Mouse (Mus musculus) heart, embryonic 15.5 days (tissue): ENCODE data around the gene Pfdn4. TPM values are rescaled to one million over a fixed set of nuclear protein-coding genes. Genes with fewer than 3 reads are reported as not detected.

Source experiments
- ATAC-seq: fragments of 200-750 bp; cut with Nextera tagmentation; replicated peaks from 2 replicates; pipeline ENCODE4 v1.8.0; 2017; ENCODE audit warnings: low read depth, moderate TSS enrichment; ENCODE audit not compliant: insufficient number of reproducible peaks, insufficient read depth, low FRiP score
- H3K27ac ChIP-seq: fragments of 300-500 bp; sonication (generic); 2 replicates; pipeline ENCODE4 v1.5.1; 2015; ENCODE audit warnings: mild to moderate bottlenecking, inconsistent platforms
- H3K27me3 ChIP-seq: fragments of 300-500 bp; sonication (generic); 2 replicates; pipeline ENCODE4 v1.6.1; 2015; ENCODE audit warnings: inconsistent platforms
- H3K36me3 ChIP-seq: fragments of 300-500 bp; sonication (generic); 2 replicates; pipeline ENCODE4 v1.6.1; 2015; ENCODE audit warnings: mild to moderate bottlenecking, inconsistent platforms
- H3K4me1 ChIP-seq: fragments of 300-500 bp; sonication (generic); replicated peaks from 2 replicates; pipeline ENCODE4 v1.6.1; 2015; ENCODE audit warnings: inconsistent platforms
- H3K4me2 ChIP-seq: fragments of 300-500 bp; sonication (generic); 2 replicates; pipeline ENCODE4 v1.6.1; 2015; ENCODE audit warnings: inconsistent platforms, mild to moderate bottlenecking, moderate library complexity
- H3K4me3 ChIP-seq: fragments of 300-500 bp; sonication (generic); 2 replicates; pipeline ENCODE4 v1.5.1; 2015; ENCODE audit warnings: mild to moderate bottlenecking, inconsistent platforms
- H3K9ac ChIP-seq: fragments of 300-500 bp; sonication (generic); 2 replicates; pipeline ENCODE4 v1.6.1; 2015; ENCODE audit warnings: mild to moderate bottlenecking, inconsistent platforms
- H3K9me3 ChIP-seq: fragments of 300-500 bp; sonication (generic); replicated peaks from 2 replicates; pipeline ENCODE4 v1.6.1; 2016; ENCODE audit warnings: inconsistent platforms
- WGBS: fragments of 180-500 bp; shearing (Covaris S2); methylation state at CpG from one replicate; pipeline ENCODE4 v1.1.7; 2015; ENCODE audit warnings: mixed read lengths; 5-methylcytosine and 5-hydroxymethylcytosine counted together
- polyA plus RNA-seq: library from polyadenylated mRNA; unstranded; fragments of >200 nt; fragmentation: Nextera tagmentation; extraction: Ambion mirVana; gene quantifications from 2 replicates; pipeline ENCODE4 v1.2.1, GENCODE M21; 2015

Gene Pfdn4
- polyA plus RNA-seq, 1 experiment from 2014 or later, result 50.7 TPM

DNA sequence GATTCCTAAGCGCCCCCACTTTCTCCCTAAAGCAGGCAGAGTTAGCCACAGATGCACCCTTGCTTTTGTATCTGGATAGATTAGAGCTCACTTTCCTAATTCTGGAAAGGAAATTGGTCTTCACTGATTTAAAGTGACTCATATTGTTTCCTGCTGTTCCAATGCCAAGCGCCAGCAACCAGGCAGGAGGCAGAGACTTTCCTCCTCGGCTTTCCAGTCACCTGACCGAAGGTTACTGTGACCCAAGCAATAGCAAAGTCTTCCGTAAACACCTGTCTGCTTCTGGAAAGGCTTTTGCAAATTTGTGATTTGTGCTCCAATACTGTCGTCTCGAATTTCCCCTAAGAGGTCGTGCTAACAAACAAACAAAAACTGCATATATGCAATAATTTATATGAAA lies 1.8 kb downstream of the Pfdn4 start:
- no peak overlapping the region for H3K4me2 ChIP-seq
- H3K27me3 ChIP-seq, result peaks cover 99% of the 10 kb centered on the region
- H3K36me3 ChIP-seq, result no peaks in the 10 kb centered on the region
- no peak for ATAC-seq
- 20% methylated on average over 8 of the region's 8 CpGs for WGBS
- H3K4me1 ChIP-seq, result peaks cover 8% of the 10 kb centered on the region
- H3K9me3 ChIP-seq, result no peaks in the 10 kb centered on the region
- H3K27ac ChIP-seq, result no peak overlapping the region
- no peak overlapping the region for H3K9ac ChIP-seq
- H3K4me3 ChIP-seq, result no peak overlapping the region

DNA sequence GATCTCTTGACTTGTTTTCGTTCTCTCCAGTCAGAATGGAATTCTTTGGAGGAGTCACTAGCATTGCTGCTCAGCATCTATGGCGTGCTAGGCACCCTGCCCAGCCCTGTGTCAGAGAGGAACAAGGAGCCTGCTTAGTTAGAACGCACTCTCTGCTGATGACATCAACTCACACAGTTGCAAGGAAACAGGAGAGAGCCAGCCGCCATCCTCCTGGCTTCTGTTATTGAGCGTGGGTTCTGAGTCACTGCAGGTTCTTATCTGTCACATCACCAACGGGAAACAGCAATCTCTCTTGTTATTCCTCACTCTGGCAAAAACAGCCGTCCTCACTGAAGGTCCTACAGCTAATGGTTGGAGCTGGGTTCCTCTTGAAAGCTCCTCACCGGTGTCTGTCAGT lies 7.1 kb downstream of the Pfdn4 start:
- WGBS, result 15% methylated on average over 8 of the region's 8 CpGs
- peaks cover 86% of the 10 kb centered on the region for H3K27me3 ChIP-seq
- peaks cover 3% of the 10 kb centered on the region; the same call in 1 of the 2 replicates for H3K4me1 ChIP-seq
- no peaks in the 10 kb centered on the region for H3K36me3 ChIP-seq
- ATAC-seq, result 0 out of 2 replicates have a peak, but pooled peaks have one; percentile 45
- H3K9ac ChIP-seq, result no peak overlapping the region
- H3K27ac ChIP-seq, result no peak overlapping the region
- H3K9me3 ChIP-seq, result no peaks in the 10 kb centered on the region
- H3K4me3 ChIP-seq, result no peak overlapping the region
- H3K4me2 ChIP-seq, result no peak overlapping the region

DNA sequence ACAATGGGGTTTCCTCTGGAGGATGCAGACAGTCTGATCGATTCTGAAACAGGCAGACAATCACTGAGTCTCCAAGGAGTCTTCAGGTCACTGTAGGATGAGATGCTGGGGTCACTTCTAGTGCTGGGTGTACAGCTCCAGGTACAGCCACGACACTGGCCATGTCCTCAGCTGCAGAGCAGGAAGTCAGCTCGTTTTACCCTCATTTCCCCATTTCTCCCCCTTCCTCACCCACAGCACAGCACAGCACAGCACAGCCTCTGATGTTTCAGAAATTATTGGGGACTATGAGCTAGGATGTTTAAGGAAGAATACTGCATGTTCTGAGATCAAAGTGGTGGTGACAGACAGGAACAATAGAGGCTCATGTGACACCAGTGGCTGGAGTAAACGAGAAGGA lies 7.8 kb downstream of the Pfdn4 start:
- no peak overlapping the region for H3K27ac ChIP-seq

DNA sequence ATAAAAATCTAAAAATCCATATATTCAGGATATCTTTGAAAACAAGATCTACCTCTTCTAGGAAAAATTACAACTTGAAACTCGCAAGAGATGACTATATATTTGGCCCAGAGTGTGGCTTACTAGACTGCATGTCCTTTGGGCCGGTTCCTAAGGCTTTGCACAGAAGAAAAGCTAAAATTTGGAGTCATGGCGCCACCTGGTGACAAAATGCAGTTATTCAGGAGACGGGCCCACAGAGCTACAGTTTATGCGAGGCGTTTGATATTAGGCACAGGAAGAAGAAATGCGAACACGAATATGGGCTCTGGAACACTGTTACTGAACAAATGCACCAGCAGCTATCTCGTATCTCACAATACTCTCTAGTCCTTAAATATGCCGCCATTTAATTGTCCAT lies 11.5 kb downstream of the Pfdn4 start:
- 6% methylated on average over 10 of the region's 10 CpGs for WGBS
- Histone ChIP-seq H3K9me3 (no peaks in the 10 kb centered on the region), H3K27me3 (peaks cover 46% of the 10 kb centered on the region), H3K27ac (no peak overlapping the region), H3K36me3 (no peaks in the 10 kb centered on the region), H3K4me2 (no peak overlapping the region), H3K4me1 (peaks cover 21% of the 10 kb centered on the region), H3K4me3 (no peak overlapping the region), H3K9ac (no peak overlapping the region)
- no peak for ATAC-seq

More for the DNA sequence above, 7.8 kb downstream of the Pfdn4 start:
- Histone ChIP-seq H3K27me3 (peaks cover 82% of the 10 kb centered on the region), H3K4me1 (peaks cover 8% of the 10 kb centered on the region), H3K36me3 (no peaks in the 10 kb centered on the region), H3K9ac (no peak overlapping the region), H3K4me3 (no peak overlapping the region), H3K9me3 (no peaks in the 10 kb centered on the region), H3K4me2 (no peak overlapping the region)
- no peak for ATAC-seq
- WGBS, result 31% methylated on average over 4 of the region's 4 CpGs

DNA sequence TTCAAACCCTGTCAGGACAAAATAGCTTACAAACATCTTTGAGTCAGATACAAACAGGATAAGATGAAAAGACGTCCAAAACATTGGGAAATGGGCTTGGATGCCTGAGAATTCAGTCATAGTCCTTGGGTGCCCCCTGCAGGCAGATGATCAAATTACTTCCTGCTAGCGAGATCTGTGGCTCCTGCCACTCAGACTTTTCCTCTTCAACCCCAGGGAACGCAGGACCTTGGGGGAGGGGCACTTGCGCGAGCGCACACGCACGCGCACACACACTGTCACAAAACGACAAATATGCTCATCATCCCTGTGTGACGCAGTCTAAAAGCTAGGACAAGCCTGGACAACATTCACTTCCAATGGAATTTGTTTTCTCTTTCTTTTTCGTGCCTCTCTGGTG lies 12.6 kb downstream of the Pfdn4 start:
- Histone ChIP-seq H3K36me3 (no peaks in the 10 kb centered on the region), H3K9me3 (no peaks in the 10 kb centered on the region), H3K4me1 (peaks cover 29% of the 10 kb centered on the region), H3K27me3 (peaks cover 35% of the 10 kb centered on the region), H3K4me2 (peak overlapping the region; percentile 66), H3K9ac (no peak overlapping the region; the same call in 1 of the 2 replicates), H3K4me3 (peak overlapping the region; percentile 45), H3K27ac (no peak overlapping the region)
- ATAC-seq, result no peak
- 2% methylated on average over 12 of the region's 12 CpGs for WGBS

DNA sequence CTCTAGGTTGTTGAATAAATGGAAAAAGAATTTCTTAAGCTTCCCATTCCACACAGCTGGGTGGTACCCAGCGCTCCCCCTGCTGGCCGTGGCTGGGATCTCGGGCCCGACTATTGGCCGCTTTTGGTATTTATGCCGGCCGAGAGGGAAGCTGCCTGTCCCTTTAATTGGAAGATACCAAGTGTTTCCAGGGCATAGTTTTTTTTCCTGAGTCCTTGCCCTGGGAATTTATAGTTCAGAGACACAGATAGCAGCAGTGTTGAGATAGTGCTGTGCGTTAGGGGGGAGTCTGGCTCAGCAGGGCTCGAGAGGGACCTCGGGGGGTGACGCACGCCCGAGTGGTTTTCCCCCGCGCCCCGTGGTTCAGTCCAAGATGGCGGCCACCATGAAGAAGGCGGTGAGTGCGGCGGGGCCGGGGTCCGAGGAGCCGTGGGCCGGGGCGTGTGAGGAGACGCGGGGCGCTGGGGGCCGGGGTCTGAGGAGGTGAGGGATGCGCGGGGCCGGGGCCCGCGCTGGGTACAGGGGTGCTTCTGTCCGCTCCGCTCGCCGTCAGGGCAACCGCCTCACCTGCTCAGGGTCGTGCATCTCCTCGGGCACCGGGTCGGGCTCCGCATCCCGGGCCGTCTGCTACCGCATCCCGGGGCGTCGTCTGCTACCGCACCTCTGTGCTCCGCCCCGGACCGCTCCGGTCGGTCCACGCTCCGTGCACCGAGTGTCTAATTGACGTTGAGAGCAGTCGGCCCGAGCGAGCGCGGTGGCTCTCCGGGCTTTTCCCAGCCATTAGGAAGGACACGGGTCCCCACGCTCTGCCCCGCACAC lies 15.1 kb downstream of the Pfdn4 start:
- H3K27me3 ChIP-seq, result peaks cover 20% of the 10 kb centered on the region
- peak overlapping the region; percentile 99 for H3K4me3 ChIP-seq
- H3K9me3 ChIP-seq, result no peaks in the 10 kb centered on the region
- peak overlapping the region; percentile 72 for H3K4me2 ChIP-seq
- ATAC-seq, result peak; percentile 68
- H3K27ac ChIP-seq, result peak overlapping the region; percentile 82
- under 1% methylated on average over 69 of the region's 69 CpGs for WGBS
- H3K36me3 ChIP-seq, result peaks cover 7% of the 10 kb centered on the region
- peak overlapping the region; percentile 97 for H3K9ac ChIP-seq
- H3K4me1 ChIP-seq, result peaks cover 29% of the 10 kb centered on the region

DNA sequence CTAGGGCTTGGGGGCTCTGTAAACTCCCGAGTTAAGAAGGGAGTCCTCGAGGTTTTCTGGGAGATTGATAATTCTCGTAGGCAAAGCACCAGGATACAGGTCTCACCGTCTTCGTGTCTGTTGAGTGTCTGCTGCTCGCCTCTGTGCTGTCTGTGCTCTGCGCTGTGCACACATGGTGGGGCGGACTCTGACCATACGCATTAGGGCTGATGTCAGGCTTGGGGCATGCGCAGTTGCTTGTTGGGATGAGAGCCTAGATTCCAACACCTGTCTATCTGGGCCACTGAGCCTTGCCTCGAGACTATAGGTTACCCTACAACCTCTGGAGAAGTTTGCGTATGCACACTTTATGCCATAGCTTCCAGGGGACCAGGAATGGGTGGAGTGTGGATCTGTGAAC lies 17.5 kb downstream of the Pfdn4 start:
- Histone ChIP-seq H3K9ac (no peak overlapping the region), H3K27me3 (no peaks in the 10 kb centered on the region), H3K36me3 (peaks cover 23% of the 10 kb centered on the region), H3K27ac (no peak overlapping the region), H3K4me1 (peaks cover 26% of the 10 kb centered on the region), H3K9me3 (no peaks in the 10 kb centered on the region), H3K4me3 (no peak overlapping the region), H3K4me2 (no peak overlapping the region)
- WGBS, result 82% methylated on average over 12 of the region's 12 CpGs
- ATAC-seq, result no peak

DNA sequence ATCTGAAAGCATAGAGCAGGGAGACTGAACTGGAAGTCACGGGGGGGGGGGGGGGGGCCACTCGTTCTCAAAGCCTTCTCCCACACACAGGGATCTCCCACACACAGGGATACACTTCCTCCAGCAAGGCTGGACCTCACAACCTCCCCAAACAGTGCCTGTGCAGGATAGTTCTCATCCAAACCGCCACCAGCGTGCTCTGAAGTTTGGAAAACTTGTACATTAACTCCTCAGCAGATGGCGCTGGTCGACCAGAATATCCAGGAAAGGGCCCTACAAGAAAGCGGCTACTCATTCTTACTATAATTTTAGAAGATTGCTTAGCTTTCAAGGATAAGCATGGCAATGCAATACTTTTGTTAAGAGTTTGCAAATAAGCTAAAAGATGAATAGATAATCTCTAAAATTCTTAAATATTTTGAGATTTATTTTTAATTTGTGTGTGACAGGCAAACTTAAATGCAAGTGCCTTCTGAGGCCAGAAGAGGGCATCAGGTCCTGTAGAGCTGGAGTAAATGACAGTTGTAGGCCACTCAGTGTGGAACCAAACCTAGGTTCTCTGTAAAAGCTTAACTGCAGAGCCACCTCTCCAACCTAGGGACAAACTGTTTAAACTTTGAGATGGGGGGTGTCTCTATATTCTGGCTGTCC lies 24.2 kb downstream of the Pfdn4 start:
- Histone ChIP-seq H3K4me3 (no peak overlapping the region), H3K36me3 (peaks cover 32% of the 10 kb centered on the region), H3K27ac (no peak overlapping the region), H3K27me3 (no peaks in the 10 kb centered on the region), H3K9me3 (no peaks in the 10 kb centered on the region), H3K9ac (no peak overlapping the region), H3K4me2 (no peak overlapping the region), H3K4me1 (no peaks in the 10 kb centered on the region)
- ATAC-seq, result no peak
- WGBS, result 8% methylated on average over 7 of the region's 7 CpGs

DNA sequence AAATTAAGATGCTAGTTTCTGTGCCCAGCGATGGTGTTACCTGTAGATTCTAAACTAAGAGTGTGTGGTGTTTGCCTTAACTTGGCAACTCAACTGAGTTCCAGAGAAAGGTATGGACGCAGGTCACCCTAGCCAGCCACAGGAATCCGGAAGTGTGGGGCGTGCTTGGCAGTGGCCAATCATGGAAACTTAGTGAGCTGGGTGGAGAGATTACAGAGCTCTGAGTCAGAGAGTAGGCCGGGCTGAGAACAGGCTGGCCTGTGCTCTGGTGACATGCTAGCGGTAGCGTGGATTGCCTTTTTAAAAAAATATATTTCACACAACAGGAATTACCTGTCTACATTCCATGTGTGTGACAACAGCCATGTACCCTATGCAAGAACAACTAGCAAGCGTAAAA lies 30.3 kb downstream of the Pfdn4 start:
- Histone ChIP-seq H3K9me3 (no peaks in the 10 kb centered on the region), H3K4me3 (no peak overlapping the region), H3K36me3 (no peaks in the 10 kb centered on the region), H3K27ac (no peak overlapping the region), H3K4me2 (no peak overlapping the region), H3K27me3 (no peaks in the 10 kb centered on the region), H3K9ac (no peak overlapping the region), H3K4me1 (0 out of 2 replicates have a peak, but pooled peaks cover 4% of the 10 kb centered on the region)
- 55% methylated on average over 8 of the region's 8 CpGs for WGBS
- ATAC-seq, result peak; percentile 73

DNA sequence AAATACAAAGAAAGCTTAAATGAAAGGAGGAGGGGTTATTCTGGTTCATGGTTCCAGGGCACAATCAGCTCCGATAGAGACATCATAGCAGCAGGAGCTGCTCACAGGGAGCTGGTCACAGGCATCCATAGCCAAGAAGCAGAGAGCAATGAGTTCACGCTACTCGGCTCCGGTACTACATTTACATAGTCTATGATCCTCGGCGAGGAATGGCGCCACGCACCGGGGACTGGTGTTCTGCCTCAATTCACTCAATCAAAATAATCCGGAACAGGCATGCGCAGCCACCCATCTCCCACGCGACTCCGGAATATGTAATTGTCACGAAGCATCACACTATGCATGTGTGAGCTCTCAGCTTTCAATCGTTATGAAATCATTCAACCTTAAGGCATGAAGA lies 31.8 kb downstream of the Pfdn4 start:
- H3K27me3 ChIP-seq, result no peaks in the 10 kb centered on the region
- H3K4me2 ChIP-seq, result no peak overlapping the region
- H3K27ac ChIP-seq, result no peak overlapping the region
- H3K4me1 ChIP-seq, result 0 out of 2 replicates have a peak, but pooled peaks cover 4% of the 10 kb centered on the region
- H3K9me3 ChIP-seq, result no peaks in the 10 kb centered on the region
- no peak overlapping the region for H3K9ac ChIP-seq
- no peak for ATAC-seq
- H3K4me3 ChIP-seq, result no peak overlapping the region
- WGBS, result 92% methylated on average over 16 of the region's 16 CpGs
- no peaks in the 10 kb centered on the region for H3K36me3 ChIP-seq

DNA sequence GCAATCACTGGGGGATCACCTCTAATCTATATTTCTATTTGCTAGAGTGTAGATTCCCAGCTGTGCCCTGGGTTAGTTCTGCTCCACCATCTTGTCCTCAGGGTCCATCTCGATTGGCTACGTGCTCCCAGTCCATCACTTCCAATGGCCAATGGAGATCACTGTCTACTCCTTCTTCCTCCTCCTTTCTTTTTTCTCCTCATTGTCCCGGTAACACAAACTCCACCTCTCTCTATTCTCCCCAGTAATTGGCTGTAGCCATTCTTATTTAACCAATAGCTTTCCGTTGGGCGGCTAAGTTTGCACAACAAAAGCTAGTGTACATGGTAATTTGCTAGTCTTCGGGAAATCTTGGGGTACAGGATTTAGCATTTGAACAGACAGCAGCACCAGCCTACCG lies 33.5 kb downstream of the Pfdn4 start:
- H3K9ac ChIP-seq, result no peak overlapping the region
- H3K4me1 ChIP-seq, result 0 out of 2 replicates have a peak, but pooled peaks cover 4% of the 10 kb centered on the region
- no peak overlapping the region for H3K4me2 ChIP-seq
- H3K36me3 ChIP-seq, result no peaks in the 10 kb centered on the region
- H3K9me3 ChIP-seq, result no peaks in the 10 kb centered on the region
- 91% methylated on average over 7 of the region's 7 CpGs for WGBS
- no peak for ATAC-seq
- H3K27me3 ChIP-seq, result no peaks in the 10 kb centered on the region
- no peak overlapping the region for H3K27ac ChIP-seq
- no peak overlapping the region for H3K4me3 ChIP-seq
